Mouse (Mus musculus): ENCODE data around the gene Sec23ip. TPM values are rescaled to one million over a fixed set of nuclear protein-coding genes. Genes with fewer than 3 reads are reported as not detected.
A peak's percentile ranks its signal among the peaks of the same experiment; 100 is the strongest.

Sec23ip gene
- polyA plus RNA-seq, 1 experiment from 2014 or later: 37.5 TPM

GRCm38 (mm10) chr7:128752012-128752411 is 7.3 kb downstream of the Sec23ip start:
- no peak overlapping the region for H3K4me3 ChIP-seq (replicated peaks; ENCODE audit: low read length)
- no peak overlapping the region for H3K4me2 ChIP-seq (ENCODE audit: low read length)
- H3K36me3 ChIP-seq (ENCODE audit: control insufficient read depth, insufficient read depth): peaks cover 26% of the 10 kb centered on the region
- H3K27ac ChIP-seq (ENCODE audit: low read length): no peak overlapping the region
- ATAC-seq: no peak
- H3K4me1 ChIP-seq (replicated peaks; ENCODE audit: control insufficient read depth, insufficient read depth, low read length): 0 out of 2 replicates have a peak, but pooled peaks cover 3% of the 10 kb centered on the region
- no peak overlapping the region for H3K9ac ChIP-seq (replicated peaks; ENCODE audit: low read depth, low read length)
- H3K9me3 ChIP-seq (ENCODE audit: control insufficient read depth, low read length): no peaks in the 10 kb centered on the region
- H3K27me3 ChIP-seq (replicated peaks; ENCODE audit: control insufficient read depth, insufficient read depth, low read length): no peaks in the 10 kb centered on the region
- 92% methylated on average over 4 of the region's 4 CpGs for WGBS

GRCm38 (mm10) chr7:128755396-128755795 is 10.7 kb downstream of the Sec23ip start:
- Histone ChIP-seq H3K4me2 (ENCODE audit: low read length) (no peak overlapping the region), H3K36me3 (ENCODE audit: control insufficient read depth, insufficient read depth) (peaks cover 43% of the 10 kb centered on the region), H3K9ac (replicated peaks; ENCODE audit: low read depth, low read length) (no peak overlapping the region), H3K4me1 (replicated peaks; ENCODE audit: control insufficient read depth, insufficient read depth, low read length) (no peaks in the 10 kb centered on the region), H3K27me3 (replicated peaks; ENCODE audit: control insufficient read depth, insufficient read depth, low read length) (no peaks in the 10 kb centered on the region), H3K27ac (ENCODE audit: low read length) (no peak overlapping the region), H3K9me3 (ENCODE audit: control insufficient read depth, low read length) (no peaks in the 10 kb centered on the region), H3K4me3 (replicated peaks; ENCODE audit: low read length) (no peak overlapping the region)
- ATAC-seq: no peak
- WGBS: 96% methylated on average over 1 of the region's 1 CpGs

- H3K36me3 ChIP-seq (ENCODE audit: control insufficient read depth, insufficient read depth): peaks cover 60% of the 10 kb centered on the region
- no peaks in the 10 kb centered on the region for H3K9me3 ChIP-seq (ENCODE audit: control insufficient read depth, low read length)
- H3K9ac ChIP-seq (replicated peaks; ENCODE audit: low read depth, low read length): no peak overlapping the region
- H3K4me3 ChIP-seq (replicated peaks; ENCODE audit: low read length): no peak overlapping the region
- H3K27me3 ChIP-seq (replicated peaks; ENCODE audit: control insufficient read depth, insufficient read depth, low read length): no peaks in the 10 kb centered on the region
- no peak overlapping the region for H3K4me2 ChIP-seq (ENCODE audit: low read length)
- no peak overlapping the region for H3K27ac ChIP-seq (ENCODE audit: low read length)
- WGBS: 96% methylated on average over 4 of the region's 4 CpGs
- no peaks in the 10 kb centered on the region for H3K4me1 ChIP-seq (replicated peaks; ENCODE audit: control insufficient read depth, insufficient read depth, low read length)
- ATAC-seq: no peak
Observed at GRCm38 (mm10) chr7:128758948-128759347, 14.2 kb downstream of the Sec23ip start.

- no peak for ATAC-seq
Observed at GRCm38 (mm10) chr7:128766696-128767095, 22.0 kb downstream of the Sec23ip start.

GRCm38 (mm10) chr7:128777201-128777600 is 32.5 kb downstream of the Sec23ip start:
- ATAC-seq: no peak
- Histone ChIP-seq H3K36me3 (ENCODE audit: control insufficient read depth, insufficient read depth) (peaks cover 45% of the 10 kb centered on the region), H3K4me1 (replicated peaks; ENCODE audit: control insufficient read depth, insufficient read depth, low read length) (no peaks in the 10 kb centered on the region), H3K27me3 (replicated peaks; ENCODE audit: control insufficient read depth, insufficient read depth, low read length) (no peaks in the 10 kb centered on the region), H3K4me3 (replicated peaks; ENCODE audit: low read length) (no peak overlapping the region), H3K27ac (ENCODE audit: low read length) (no peak overlapping the region), H3K9me3 (ENCODE audit: control insufficient read depth, low read length) (no peaks in the 10 kb centered on the region), H3K9ac (replicated peaks; ENCODE audit: low read depth, low read length) (no peak overlapping the region), H3K4me2 (ENCODE audit: low read length) (no peak overlapping the region)
- WGBS: 91% methylated on average over 6 of the region's 6 CpGs

More at GRCm38 (mm10) chr7:128766696-128767095, 22.0 kb downstream of the Sec23ip start:
- Histone ChIP-seq H3K4me3 (replicated peaks; ENCODE audit: low read length) (no peak overlapping the region), H3K9ac (replicated peaks; ENCODE audit: low read depth, low read length) (no peak overlapping the region), H3K27ac (ENCODE audit: low read length) (no peak overlapping the region), H3K36me3 (ENCODE audit: control insufficient read depth, insufficient read depth) (peaks cover 50% of the 10 kb centered on the region), H3K27me3 (replicated peaks; ENCODE audit: control insufficient read depth, insufficient read depth, low read length) (no peaks in the 10 kb centered on the region), H3K9me3 (ENCODE audit: control insufficient read depth, low read length) (no peaks in the 10 kb centered on the region), H3K4me1 (replicated peaks; ENCODE audit: control insufficient read depth, insufficient read depth, low read length) (no peaks in the 10 kb centered on the region), H3K4me2 (ENCODE audit: low read length) (no peak overlapping the region)

- Histone ChIP-seq H3K9me3 (ENCODE audit: control insufficient read depth, low read length) (no peaks in the 10 kb centered on the region), H3K4me3 (replicated peaks; ENCODE audit: low read length) (no peak overlapping the region), H3K36me3 (ENCODE audit: control insufficient read depth, insufficient read depth) (peaks cover 36% of the 10 kb centered on the region), H3K27me3 (replicated peaks; ENCODE audit: control insufficient read depth, insufficient read depth, low read length) (no peaks in the 10 kb centered on the region), H3K27ac (ENCODE audit: low read length) (no peak overlapping the region), H3K9ac (replicated peaks; ENCODE audit: low read depth, low read length) (no peak overlapping the region), H3K4me2 (ENCODE audit: low read length) (no peak overlapping the region), H3K4me1 (replicated peaks; ENCODE audit: control insufficient read depth, insufficient read depth, low read length) (no peaks in the 10 kb centered on the region)
- peak; percentile 85 for ATAC-seq
- 24% methylated on average over 6 of the region's 6 CpGs for WGBS
Observed at GRCm38 (mm10) chr7:128779305-128779704, 34.6 kb downstream of the Sec23ip start.

- no peaks in the 10 kb centered on the region for H3K27me3 ChIP-seq (replicated peaks; ENCODE audit: control insufficient read depth, insufficient read depth, low read length)
- ATAC-seq: no peak
- no peak overlapping the region for H3K4me3 ChIP-seq (replicated peaks; ENCODE audit: low read length)
- H3K9ac ChIP-seq (replicated peaks; ENCODE audit: low read depth, low read length): no peak overlapping the region
- H3K27ac ChIP-seq (ENCODE audit: low read length): no peak overlapping the region
- 87% methylated on average over 3 of the region's 3 CpGs for WGBS
- no peaks in the 10 kb centered on the region for H3K9me3 ChIP-seq (ENCODE audit: control insufficient read depth, low read length)
- H3K4me2 ChIP-seq (ENCODE audit: low read length): no peak overlapping the region
- peaks cover 37% of the 10 kb centered on the region for H3K36me3 ChIP-seq (ENCODE audit: control insufficient read depth, insufficient read depth)
- H3K4me1 ChIP-seq (replicated peaks; ENCODE audit: control insufficient read depth, insufficient read depth, low read length): no peaks in the 10 kb centered on the region
Observed at GRCm38 (mm10) chr7:128781846-128782245, 37.1 kb downstream of the Sec23ip start.

GRCm38 (mm10) chr7:128790045-128790444 is 45.3 kb downstream of the Sec23ip start:
- peaks cover 10% of the 10 kb centered on the region for H3K36me3 ChIP-seq (ENCODE audit: control insufficient read depth, insufficient read depth)
- no peak overlapping the region for H3K4me3 ChIP-seq (replicated peaks; ENCODE audit: low read length)
- no peaks in the 10 kb centered on the region for H3K4me1 ChIP-seq (replicated peaks; ENCODE audit: control insufficient read depth, insufficient read depth, low read length)
- ATAC-seq: no peak
- no peaks in the 10 kb centered on the region for H3K27me3 ChIP-seq (replicated peaks; ENCODE audit: control insufficient read depth, insufficient read depth, low read length)
- no peak overlapping the region for H3K4me2 ChIP-seq (ENCODE audit: low read length)
- no peak overlapping the region for H3K9ac ChIP-seq (replicated peaks; ENCODE audit: low read depth, low read length)
- WGBS: 87% methylated on average over 4 of the region's 4 CpGs
- no peaks in the 10 kb centered on the region for H3K9me3 ChIP-seq (ENCODE audit: control insufficient read depth, low read length)
- H3K27ac ChIP-seq (ENCODE audit: low read length): no peak overlapping the region

GRCm38 (mm10) chr7:128793464-128793863 is 48.7 kb downstream of the Sec23ip start:
- no peaks in the 10 kb centered on the region for H3K36me3 ChIP-seq (ENCODE audit: control insufficient read depth, insufficient read depth)
- H3K4me1 ChIP-seq (replicated peaks; ENCODE audit: control insufficient read depth, insufficient read depth, low read length): no peaks in the 10 kb centered on the region
- no peaks in the 10 kb centered on the region for H3K9me3 ChIP-seq (ENCODE audit: control insufficient read depth, low read length)
- H3K27me3 ChIP-seq (replicated peaks; ENCODE audit: control insufficient read depth, insufficient read depth, low read length): no peaks in the 10 kb centered on the region
- ATAC-seq: no peak
- WGBS: 80% methylated on average over 4 of the region's 4 CpGs
- H3K9ac ChIP-seq (replicated peaks; ENCODE audit: low read depth, low read length): no peak overlapping the region
- no peak overlapping the region for H3K27ac ChIP-seq (ENCODE audit: low read length)
- H3K4me2 ChIP-seq (ENCODE audit: low read length): no peak overlapping the region
- H3K4me3 ChIP-seq (replicated peaks; ENCODE audit: low read length): no peak overlapping the region

- Histone ChIP-seq H3K9me3 (ENCODE audit: control insufficient read depth, low read length) (no peaks in the 10 kb centered on the region), H3K4me2 (ENCODE audit: low read length) (no peak overlapping the region), H3K27me3 (replicated peaks; ENCODE audit: control insufficient read depth, insufficient read depth, low read length) (no peaks in the 10 kb centered on the region), H3K36me3 (ENCODE audit: control insufficient read depth, insufficient read depth) (no peaks in the 10 kb centered on the region), H3K4me1 (replicated peaks; ENCODE audit: control insufficient read depth, insufficient read depth, low read length) (no peaks in the 10 kb centered on the region), H3K4me3 (replicated peaks; ENCODE audit: low read length) (no peak overlapping the region), H3K27ac (ENCODE audit: low read length) (no peak overlapping the region), H3K9ac (replicated peaks; ENCODE audit: low read depth, low read length) (no peak overlapping the region)
- ATAC-seq: no peak
- 78% methylated on average over 5 of the region's 5 CpGs for WGBS
Observed at GRCm38 (mm10) chr7:128824986-128825563, 80.3 kb downstream of the Sec23ip start.
